Mouse (Mus musculus): Measurements from ENCODE around the gene Cinp. TPM values are rescaled to one million over a fixed set of nuclear protein-coding genes. Genes with fewer than 3 reads are reported as not detected.
"Not testable (repeated sequence)": the region's sequence is repeated elsewhere in the genome, so short reads cannot be mapped to it uniquely, and the experiment has no call there.

Gene Cinp
- total RNA-seq, 2 experiments from 2014 or later, result 22.5 to 29.8 TPM

DNA sequence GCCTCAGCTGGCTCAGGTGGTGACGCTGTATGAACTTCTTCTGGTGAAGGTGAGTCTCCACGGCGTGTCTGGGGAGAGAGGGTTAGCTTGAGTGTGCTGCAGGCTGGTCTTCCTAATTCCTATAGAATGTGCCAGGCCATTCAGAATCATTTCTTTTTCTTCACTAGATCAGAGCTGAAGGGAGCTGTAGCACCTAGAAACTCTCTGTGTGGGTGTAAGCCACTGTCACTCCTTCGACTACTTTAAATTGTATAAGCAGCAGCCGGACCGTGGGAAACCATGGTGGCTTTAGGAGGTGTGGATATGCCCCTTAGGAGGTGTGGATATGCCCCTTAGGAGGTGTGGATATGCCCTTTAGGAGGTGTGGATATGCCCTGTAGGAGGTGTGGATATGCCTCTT is 24.9 kb downstream of the Cinp start:
- no peak for ATAC-seq (replicated peaks; ENCODE audit: low FRiP score, poor library complexity, severe bottlenecking)

DNA sequence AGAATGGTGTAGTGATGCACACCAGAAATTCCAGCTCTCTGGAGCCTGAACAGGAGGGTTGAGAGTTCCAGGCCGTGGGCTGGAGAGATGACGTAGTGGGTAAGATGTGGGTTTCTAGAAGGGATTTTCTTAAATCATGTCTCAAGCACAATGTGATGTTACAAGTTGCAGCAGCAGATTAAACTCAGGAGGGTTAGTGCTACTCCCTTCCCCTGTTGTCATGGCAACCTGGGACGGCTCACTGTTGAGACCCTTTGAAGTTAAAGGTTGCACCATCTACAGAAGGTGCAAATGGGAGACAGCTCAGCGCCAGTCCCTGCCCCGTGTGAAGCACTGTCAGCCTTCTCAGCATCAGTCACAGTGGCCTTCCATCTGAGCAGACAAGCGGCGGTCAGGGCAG is 27.7 kb downstream of the Cinp start:
- no peak for ATAC-seq (replicated peaks; ENCODE audit: low FRiP score, poor library complexity, severe bottlenecking)

DNA sequence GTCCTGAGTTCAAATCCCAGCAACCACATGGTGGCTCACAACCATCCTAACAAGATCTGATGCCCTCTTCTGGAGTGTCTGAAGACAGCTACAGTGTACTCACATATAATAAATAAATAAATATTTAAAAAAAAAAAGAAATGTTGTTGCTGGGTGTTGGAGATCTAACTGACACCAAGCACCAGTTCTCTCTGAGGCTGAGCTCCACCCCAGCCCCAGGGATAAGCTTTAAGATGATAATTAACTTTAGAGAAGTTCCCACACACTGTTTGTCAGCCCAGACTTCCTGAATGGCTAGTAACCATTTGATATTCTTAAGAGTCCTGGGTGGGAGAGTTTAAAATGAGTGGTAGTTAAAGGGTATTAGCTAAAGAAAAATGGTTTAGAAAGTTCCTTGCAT is 28.7 kb downstream of the Cinp start:
- ATAC-seq (replicated peaks; ENCODE audit: low FRiP score, poor library complexity, severe bottlenecking), result no peak

DNA sequence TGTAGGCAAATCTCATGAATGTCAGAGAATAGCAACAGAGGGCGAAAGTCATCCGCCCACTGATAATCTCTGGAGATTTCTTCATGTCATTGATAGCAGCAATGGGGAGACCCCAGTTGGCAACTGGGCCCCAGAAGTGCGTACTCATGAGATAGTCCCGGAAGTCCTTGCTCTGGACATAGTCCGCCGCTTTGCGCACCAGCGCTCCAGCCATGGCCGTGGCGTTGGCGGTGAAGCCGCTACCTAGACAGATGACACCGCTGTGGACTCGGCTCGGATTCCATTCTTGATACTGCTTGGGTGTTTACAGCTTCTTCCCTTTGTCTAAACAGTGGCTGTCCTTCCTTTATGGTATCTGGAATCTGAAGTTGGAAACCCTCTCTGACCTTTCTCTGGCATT is 30.3 kb downstream of the Cinp start:
- not testable (repeated sequence) for ATAC-seq (replicated peaks; ENCODE audit: low FRiP score, poor library complexity, severe bottlenecking)

DNA sequence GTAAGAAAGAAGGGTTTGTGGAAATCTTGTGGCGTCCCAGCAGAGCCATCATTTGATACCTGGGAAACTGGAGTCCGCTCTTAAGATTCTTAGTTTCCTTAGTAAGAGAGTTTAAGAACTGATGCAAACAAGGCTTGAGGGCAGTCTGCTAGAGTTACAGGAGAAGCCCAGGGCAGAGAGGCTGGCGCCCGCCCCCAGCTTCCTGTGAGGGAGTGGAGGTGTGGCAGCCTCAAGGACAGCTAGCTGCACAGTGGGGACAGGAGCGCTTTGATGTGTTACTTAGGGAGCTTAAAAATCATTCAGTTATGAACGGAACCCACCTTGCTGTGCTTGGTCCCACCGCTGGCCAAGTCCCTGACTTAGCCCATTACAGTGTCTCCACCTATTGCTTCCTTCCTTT is 31.7 kb downstream of the Cinp start:
- no peak for ATAC-seq (replicated peaks; ENCODE audit: low FRiP score, poor library complexity, severe bottlenecking)

DNA sequence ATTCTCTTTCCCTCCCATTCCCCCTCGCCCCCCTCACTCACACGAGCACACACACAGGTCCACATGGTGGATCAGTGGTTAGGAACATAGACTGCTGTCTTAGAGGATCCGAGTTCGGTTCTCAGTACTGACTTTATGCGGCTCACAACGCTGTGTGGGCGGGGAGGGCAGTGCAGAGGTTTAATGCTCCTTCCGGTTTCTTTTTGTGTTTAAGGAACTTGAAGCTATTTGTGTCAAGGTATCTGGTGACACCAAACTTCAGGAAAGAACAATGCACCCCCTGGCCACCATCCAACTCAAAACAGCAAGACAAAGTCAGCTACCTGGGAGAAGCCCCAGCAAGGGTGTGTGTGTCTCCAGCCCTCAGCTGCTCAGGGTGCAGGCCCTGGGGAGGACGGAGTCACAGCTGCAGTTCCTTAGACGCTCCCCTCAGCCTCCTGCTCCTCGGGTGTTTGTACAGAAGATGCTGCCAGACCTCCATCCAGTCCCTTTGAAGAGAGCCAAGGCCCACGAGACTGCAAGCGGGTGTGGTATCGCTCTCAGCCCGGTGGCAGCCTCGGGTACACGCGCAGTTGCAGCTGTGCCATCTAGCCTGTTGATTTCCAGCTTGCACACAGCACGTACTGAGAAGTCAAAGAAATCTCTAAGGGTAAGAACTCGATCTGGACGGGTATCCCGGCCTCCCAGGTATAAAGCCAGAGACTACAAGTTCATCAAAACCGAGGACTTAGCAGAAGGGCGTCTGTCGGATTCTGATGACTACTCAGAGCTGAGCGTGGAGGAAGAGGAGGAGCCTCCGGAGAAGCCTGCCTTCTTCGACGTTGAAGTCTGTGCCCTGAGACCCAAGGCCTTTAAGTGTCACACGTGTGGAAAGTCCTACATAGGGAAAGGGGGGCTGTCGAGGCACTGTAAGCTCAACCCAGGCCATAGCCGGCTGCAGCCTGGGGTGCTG is 33.9 kb downstream of the Cinp start:
- no peak for ATAC-seq (replicated peaks; ENCODE audit: low FRiP score, poor library complexity, severe bottlenecking)

DNA sequence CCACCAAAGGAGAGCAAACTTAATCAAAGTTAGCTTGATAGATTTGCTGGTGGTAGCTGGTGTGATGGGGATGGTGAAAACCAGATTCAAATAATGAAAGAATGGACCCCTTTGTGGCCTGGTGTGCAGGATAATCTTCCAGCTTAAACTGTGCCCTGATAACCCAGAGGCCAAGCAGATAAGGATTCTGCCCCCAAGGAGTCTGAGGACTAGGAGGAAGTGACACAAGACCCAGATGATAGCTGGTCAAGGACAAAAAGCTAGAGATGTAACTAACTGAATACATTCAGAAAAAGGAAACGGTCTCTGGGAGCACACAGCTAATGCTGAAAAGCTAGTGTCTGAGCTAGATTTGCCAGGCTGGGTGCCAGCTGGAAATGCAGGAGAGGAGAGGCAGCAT is 37.0 kb downstream of the Cinp start:
- no peak for ATAC-seq (replicated peaks; ENCODE audit: low FRiP score, poor library complexity, severe bottlenecking)

- peak; percentile 48 for ATAC-seq (replicated peaks; ENCODE audit: low FRiP score, poor library complexity, severe bottlenecking)
Measured at GRCm38 (mm10) chr12:110851414-110851813, 37.5 kb downstream of the Cinp start.

GRCm38 (mm10) chr12:110850929-110851256 is 38.1 kb downstream of the Cinp start:
- no peak for ATAC-seq (replicated peaks; ENCODE audit: low FRiP score, poor library complexity, severe bottlenecking)

DNA sequence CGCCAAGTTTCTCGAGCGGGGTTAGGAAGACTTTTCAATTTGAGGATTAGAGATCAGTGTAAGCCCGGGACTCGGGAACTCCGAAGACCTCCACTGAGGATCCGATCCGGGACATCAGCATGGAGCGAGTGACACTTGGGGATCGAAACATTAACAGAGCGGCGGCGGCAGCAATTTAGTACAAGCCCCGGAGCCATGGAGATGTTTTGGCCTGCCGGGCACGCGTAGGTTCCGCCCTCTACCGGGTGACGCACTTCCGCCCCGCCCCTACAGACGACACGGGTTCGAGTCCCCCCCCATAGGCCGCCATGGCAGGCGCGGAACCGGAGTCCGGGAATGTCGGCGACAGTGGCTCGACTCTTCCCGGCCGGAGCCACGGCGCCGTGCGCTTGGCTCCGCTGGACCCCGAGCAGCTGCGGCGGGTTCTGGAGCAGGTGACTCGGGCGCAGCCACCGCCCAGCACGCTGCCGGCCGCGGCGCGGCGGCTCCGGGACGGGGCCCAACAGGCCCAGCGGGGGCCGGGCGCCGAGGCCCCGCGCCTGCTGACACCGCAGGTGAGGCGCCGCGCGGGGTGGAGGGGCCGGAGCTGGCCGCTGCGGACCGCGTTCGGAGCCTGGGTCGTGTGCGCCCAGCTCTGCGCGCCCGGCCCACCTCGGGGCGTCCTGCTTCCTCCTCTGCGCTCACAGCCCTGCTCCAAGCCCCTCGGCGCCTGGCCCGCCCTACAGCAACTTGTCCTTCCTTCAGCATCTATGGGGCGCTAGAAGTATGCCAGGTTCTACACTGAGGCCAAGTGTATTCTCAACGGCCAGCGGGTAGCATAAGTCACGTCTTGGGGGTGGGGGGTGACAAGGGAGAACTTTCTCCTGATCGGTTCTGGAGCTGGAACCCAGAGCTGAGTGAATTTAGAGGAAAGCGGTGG is 38.7 kb downstream of the Cinp start, which contains the start of gene Zfp839:
Zfp839 (plus strand) TSS at position 244 of the 919 bp plus-strand sequence.
- ATAC-seq (replicated peaks; ENCODE audit: low FRiP score, poor library complexity, severe bottlenecking), result peak; percentile 26; the same call in 1 of the 2 replicates

- no peak for ATAC-seq (replicated peaks; ENCODE audit: low FRiP score, poor library complexity, severe bottlenecking)
Measured at GRCm38 (mm10) chr12:110846191-110846765, 42.7 kb downstream of the Cinp start.

DNA sequence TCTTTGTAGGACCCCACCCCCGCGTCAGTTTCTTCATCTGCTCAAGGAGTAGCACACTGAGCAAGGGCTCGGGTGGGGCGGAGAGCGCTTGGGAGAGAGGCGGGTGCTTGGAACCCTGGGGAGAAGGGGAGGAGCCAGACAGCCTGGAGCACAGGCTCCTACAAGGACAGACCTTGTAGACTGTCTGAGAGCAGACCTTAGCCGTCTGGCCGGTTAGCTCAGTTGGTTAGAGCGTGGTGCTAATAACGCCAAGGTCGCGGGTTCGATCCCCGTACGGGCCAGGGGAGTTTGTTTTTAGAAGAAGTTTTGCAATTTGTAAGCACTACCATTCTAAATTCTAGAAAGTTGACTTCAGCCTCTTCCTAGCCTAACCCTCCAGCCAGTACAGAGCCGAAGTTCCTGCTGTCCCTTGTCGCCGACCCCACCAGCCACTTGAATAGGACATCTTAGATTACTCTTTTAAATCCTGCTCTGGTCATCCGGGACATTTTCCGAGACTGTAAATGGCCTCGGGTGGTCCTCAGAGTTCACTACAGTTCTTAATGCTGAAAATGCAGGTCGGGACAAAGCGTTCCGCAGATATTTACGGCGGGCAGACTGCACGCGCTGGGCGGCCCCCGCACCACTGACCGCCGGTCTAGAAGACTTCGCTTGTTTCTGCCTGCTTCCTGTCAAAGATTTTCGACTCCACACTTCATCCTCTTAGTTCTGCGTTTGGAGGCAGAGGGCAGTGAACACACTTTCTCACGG is 43.6 kb downstream of the Cinp start:
- ATAC-seq (replicated peaks; ENCODE audit: low FRiP score, poor library complexity, severe bottlenecking), result peak; percentile 84

GRCm38 (mm10) chr12:110844227-110845130 is 44.5 kb downstream of the Cinp start:
- peak; percentile 35 for ATAC-seq (replicated peaks; ENCODE audit: low FRiP score, poor library complexity, severe bottlenecking)

- ATAC-seq (replicated peaks; ENCODE audit: low FRiP score, poor library complexity, severe bottlenecking), result peak; percentile 67
Measured at GRCm38 (mm10) chr12:110843194-110844048, 45.5 kb downstream of the Cinp start.

- ATAC-seq (replicated peaks; ENCODE audit: low FRiP score, poor library complexity, severe bottlenecking), result no peak
Measured at GRCm38 (mm10) chr12:110841731-110842493, 47.0 kb downstream of the Cinp start.

GRCm38 (mm10) chr12:110840348-110841198 is 48.4 kb downstream of the Cinp start, which contains the start of gene Mok:
TSS of gene Mok (minus strand) at chr12:110840939.
- ATAC-seq (replicated peaks; ENCODE audit: low FRiP score, poor library complexity, severe bottlenecking), result peak; percentile 61
